Mouse (Mus musculus): ENCODE data around the gene Ackr3. TPM values are rescaled to one million over a fixed set of nuclear protein-coding genes. Genes with fewer than 3 reads are reported as not detected.

The Ackr3 gene
- total RNA-seq, 2 experiments from 2014 or later, result 9.9 to 13.4 TPM

- intact Hi-C loops (cut with DNase I), result no loop called here
- no peak for DNase-seq
Measured at GRCm38 (mm10) chr1:90222427-90222901, 18.7 kb downstream of the Ackr3 start.

- no peak for DNase-seq
- intact Hi-C loops (cut with DNase I), result no loop called here
Measured at GRCm38 (mm10) chr1:90223006-90223405, 19.2 kb downstream of the Ackr3 start.

GRCm38 (mm10) chr1:90225603-90226254, 21.9 kb downstream of the Ackr3 start:
- peak in 1 of 2 experiments; percentile 39 for DNase-seq

GRCm38 (mm10) chr1:90227684-90228322, 24.0 kb downstream of the Ackr3 start:
- no peak for DNase-seq
- intact Hi-C loops (cut with DNase I), result no loop called here

More at GRCm38 (mm10) chr1:90225603-90226254, 21.9 kb downstream of the Ackr3 start:
- intact Hi-C loops (cut with DNase I), result no loop called here

- intact Hi-C loops (cut with DNase I), result no loop called here
- no peak for DNase-seq
Measured at GRCm38 (mm10) chr1:90228323-90228697, 24.5 kb downstream of the Ackr3 start.

GRCm38 (mm10) chr1:90230611-90231010, 26.8 kb downstream of the Ackr3 start:
- intact Hi-C loops (cut with DNase I), result no loop called here
- DNase-seq, result no peak

- no peak for DNase-seq
- intact Hi-C loops (cut with DNase I), result no loop called here
Measured at GRCm38 (mm10) chr1:90231591-90232490, 28.1 kb downstream of the Ackr3 start.

- intact Hi-C loops (cut with DNase I), result no loop called here
- DNase-seq, result no peak
Measured at GRCm38 (mm10) chr1:90232491-90232885, 28.7 kb downstream of the Ackr3 start.

GRCm38 (mm10) chr1:90234620-90235054, 30.9 kb downstream of the Ackr3 start:
- peak; percentile 57 to 61 for DNase-seq
- intact Hi-C loops (cut with DNase I), result no loop called here

GRCm38 (mm10) chr1:90236640-90237039, 32.9 kb downstream of the Ackr3 start:
- intact Hi-C loops (cut with DNase I), result no loop called here
- DNase-seq, result no peak

GRCm38 (mm10) chr1:90238095-90238888, 34.5 kb downstream of the Ackr3 start:
- intact Hi-C loops (cut with DNase I), result no loop called here
- DNase-seq, result no peak

GRCm38 (mm10) chr1:90239336-90240225, 35.8 kb downstream of the Ackr3 start:
- intact Hi-C loops (cut with DNase I), result no loop called here
- no peak for DNase-seq

- no peak for DNase-seq
- intact Hi-C loops (cut with DNase I), result no loop called here
Measured at GRCm38 (mm10) chr1:90240287-90240686, 36.5 kb downstream of the Ackr3 start.

- intact Hi-C loops (cut with DNase I), result no loop called here
- DNase-seq, result no peak
Measured at GRCm38 (mm10) chr1:90242444-90242989, 38.7 kb downstream of the Ackr3 start.

- DNase-seq, result no peak
- intact Hi-C loops (cut with DNase I), result no loop called here
Measured at GRCm38 (mm10) chr1:90244537-90244936, 40.8 kb downstream of the Ackr3 start.

GRCm38 (mm10) chr1:90245533-90245932, 41.8 kb downstream of the Ackr3 start:
- intact Hi-C loops (cut with DNase I), result loop anchor here (5.0 kb wide), 2 partner anchors 188 to 347 kb away; no protein-coding TSS in a partner anchor
- no peak for DNase-seq

- intact Hi-C loops (cut with DNase I), result loop anchor here (5.0 kb wide), 2 partner anchors 189 to 346 kb away; no protein-coding TSS in a partner anchor
Measured at GRCm38 (mm10) chr1:90246035-90246434, 42.3 kb downstream of the Ackr3 start.

GRCm38 (mm10) chr1:90246800-90247199, 43.0 kb downstream of the Ackr3 start:
- no peak for DNase-seq
- intact Hi-C loops (cut with DNase I), result loop anchor here (5.0 kb wide), 2 partner anchors 189 to 346 kb away; no protein-coding TSS in a partner anchor

More at GRCm38 (mm10) chr1:90246035-90246434, 42.3 kb downstream of the Ackr3 start:
- no peak for DNase-seq
